Mouse (Mus musculus): ENCODE results near the gene Ip6k2.

Ip6k2 gene

GRCm38 (mm10) chr9:108783548-108784463, at the start of gene Ip6k2:
Ip6k2 (plus strand) TSS chr9:108783796.
- DNase-seq: peak; percentile 97

GRCm38 (mm10) chr9:108734626-108735025, 49.0 kb upstream of the Ip6k2 start:
- DNase-seq: no peak

GRCm38 (mm10) chr9:108739239-108739638, 44.4 kb upstream of the Ip6k2 start:
- DNase-seq: no peak

GRCm38 (mm10) chr9:108740062-108740461, 43.5 kb upstream of the Ip6k2 start:
- DNase-seq: no peak

- no peak for DNase-seq
Measured at GRCm38 (mm10) chr9:108742048-108742447, 41.5 kb upstream of the Ip6k2 start.

GRCm38 (mm10) chr9:108746876-108747499, 36.6 kb upstream of the Ip6k2 start:
- DNase-seq: no peak

GRCm38 (mm10) chr9:108747694-108748093, 35.9 kb upstream of the Ip6k2 start:
- no peak for DNase-seq

GRCm38 (mm10) chr9:108748600-108749183, 34.9 kb upstream of the Ip6k2 start:
- no peak for DNase-seq

GRCm38 (mm10) chr9:108750616-108751015, 33.0 kb upstream of the Ip6k2 start:
- DNase-seq: peak; percentile 59

- no peak for DNase-seq
Measured at GRCm38 (mm10) chr9:108752142-108752920, 31.3 kb upstream of the Ip6k2 start.

- DNase-seq: peak; percentile 59
Measured at GRCm38 (mm10) chr9:108753326-108753725, 30.3 kb upstream of the Ip6k2 start.

- peak; percentile 75 for DNase-seq
Measured at GRCm38 (mm10) chr9:108753976-108754375, 29.6 kb upstream of the Ip6k2 start.

- DNase-seq: peak; percentile 47
Measured at GRCm38 (mm10) chr9:108754423-108754822, 29.2 kb upstream of the Ip6k2 start.

GRCm38 (mm10) chr9:108757406-108757805, 26.2 kb upstream of the Ip6k2 start:
- DNase-seq: no peak

- DNase-seq: no peak
Measured at GRCm38 (mm10) chr9:108759121-108759520, 24.5 kb upstream of the Ip6k2 start.

- DNase-seq: peak; percentile 33
Measured at GRCm38 (mm10) chr9:108759805-108760204, 23.8 kb upstream of the Ip6k2 start.

GRCm38 (mm10) chr9:108761561-108761960, 22.0 kb upstream of the Ip6k2 start:
- DNase-seq: no peak

GRCm38 (mm10) chr9:108764971-108765370, 18.6 kb upstream of the Ip6k2 start:
- DNase-seq: no peak

GRCm38 (mm10) chr9:108776614-108777013, 7.0 kb upstream of the Ip6k2 start:
- DNase-seq: no peak

- DNase-seq: no peak
Measured at GRCm38 (mm10) chr9:108777276-108777675, 6.3 kb upstream of the Ip6k2 start.

GRCm38 (mm10) chr9:108780959-108781358, 2.6 kb upstream of the Ip6k2 start:
- peak; percentile 57 for DNase-seq

GRCm38 (mm10) chr9:108781891-108782290, 1.7 kb upstream of the Ip6k2 start:
- DNase-seq: no peak

Data from kidney, adult 11 months (tissue).